22 mouse cellular contexts compared by ENCODE assay signal in the genomic region with DNA sequence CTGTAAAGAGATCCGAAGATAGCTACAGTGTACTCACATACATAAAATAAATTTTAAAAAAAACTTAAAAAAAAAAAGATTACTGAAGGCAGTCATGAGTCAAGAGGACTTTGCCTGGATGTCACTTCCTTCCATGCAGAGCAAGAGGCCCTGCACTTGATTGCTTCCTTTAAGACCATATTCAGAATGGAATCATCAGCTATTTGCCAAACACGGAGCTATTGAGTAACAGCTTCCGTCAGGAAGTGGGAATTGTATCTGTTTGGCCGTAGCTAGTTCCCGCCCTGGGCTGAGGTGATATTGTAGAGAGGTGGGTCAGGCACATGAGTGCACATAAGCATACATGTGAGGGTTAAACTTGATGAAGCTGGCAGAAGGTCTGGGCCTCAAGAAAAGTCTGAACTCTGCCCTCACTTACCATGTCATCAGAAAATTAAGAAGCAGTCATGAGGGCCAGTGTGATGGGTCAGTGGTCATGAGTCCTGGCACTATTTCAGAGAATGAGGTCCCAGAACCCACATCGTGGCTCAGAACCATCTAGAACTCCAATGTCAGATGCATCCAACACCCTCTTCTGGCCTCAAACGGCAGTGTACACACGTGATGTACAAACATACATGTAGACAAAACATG. TPM values are rescaled to one million over a fixed set of nuclear protein-coding genes. Genes with fewer than 3 reads are reported as not detected.
DNase-seq lines count a peak whose midpoint lies in the region; ATAC-seq and TF ChIP-seq lines count a peak whose summit lies in the region.
"Had no signal": no experiment of that assay in that cellular context is flagged by ENCODE, and none has a peak within 500 bp of the region (broad histone marks: within the 10 kb centered on the region; RNA-seq: fewer than 3 reads in every experiment).

No protein-coding gene starts in this region.

- no peak for TF ChIP-seq CTCF in heart, adult 2 months (IDR thresholded peaks at IDR 0.05)

- TF ChIP-seq POLR2A in heart, adult 2 months (IDR thresholded peaks at IDR 0.05; ENCODE audit: insufficient read depth, low read depth, low read length) = no peak

- no peak overlapping the region for H3K9ac ChIP-seq in heart, adult 2 months (ENCODE audit: low read depth, low read length)
- H3K9ac ChIP-seq: hindbrain, embryonic 15.5 days; limb, embryonic 13.5 days; liver, embryonic 14.5 days; midbrain, embryonic 13.5 days had no signal

- H3K27me3 ChIP-seq in heart, adult 2 months (ENCODE audit: control insufficient read depth, insufficient read depth, low read length) = no peaks in the 10 kb centered on the region
- H3K27me3 ChIP-seq: hindbrain, embryonic 15.5 days; limb, embryonic 13.5 days; midbrain, embryonic 13.5 days had no signal

- H3K4me3 ChIP-seq in heart, adult 2 months = no peak overlapping the region
- H3K4me3 ChIP-seq: forebrain, embryonic 10.5 days; heart, embryonic 10.5 days; hindbrain, embryonic 15.5 days; limb, embryonic 13.5 days; midbrain, embryonic 13.5 days had no signal

- H3K4me1 ChIP-seq in heart, adult 2 months (ENCODE audit: control insufficient read depth, insufficient read depth, low read length) = no peaks in the 10 kb centered on the region
- H3K4me1 ChIP-seq: heart, embryonic 10.5 days; hindbrain, embryonic 15.5 days; limb, embryonic 13.5 days; midbrain, embryonic 13.5 days had no signal

- 65% methylated on average over 8 of the region's 8 CpGs for WGBS in heart, adult 2 months

- TF ChIP-seq EP300 in heart, adult 2 months (IDR thresholded peaks at IDR 0.05; ENCODE audit: insufficient read depth, low read depth, low read length) = no peak

- intact Hi-C loops in heart, adult 2 months (cut with DNase I) = no loop called here

- H3K36me3 ChIP-seq in heart, adult 2 months (ENCODE audit: control insufficient read depth, insufficient read depth, low read length) = no peaks in the 10 kb centered on the region
- H3K36me3 ChIP-seq: forebrain, embryonic 10.5 days; heart, embryonic 10.5 days; hindbrain, embryonic 15.5 days; limb, embryonic 13.5 days; midbrain, embryonic 13.5 days had no signal

- no peaks in the 10 kb centered on the region for H3K79me2 ChIP-seq in heart, adult 2 months (replicated peaks; ENCODE audit: control insufficient read depth, insufficient read depth, low read length)

- no peak overlapping the region for H3K27ac ChIP-seq in heart, adult 2 months
- H3K27ac ChIP-seq: forebrain, embryonic 10.5 days; heart, embryonic 10.5 days; hindbrain, embryonic 15.5 days; limb, embryonic 13.5 days; liver, embryonic 14.5 days; midbrain, embryonic 13.5 days had no signal

- no peak for ATAC-seq in CD4-positive, CD25-positive, alpha-beta regulatory T cell, adult 4 months
- ATAC-seq: midbrain, embryonic 13.5 days had no signal

- DNase-seq in heart, adult 11 months = peak; percentile 74
- DNase-seq in heart, adult 2 months = no peak
- DNase-seq in 416B (ENCODE audit: low read depth) = peak; percentile 90
- DNase-seq in kidney, adult 8-10 months = peak; percentile 66 to 72
- peak; percentile 58 to 74 for DNase-seq in kidney, postnatal 36 days
- DNase-seq in right cerebral cortex, postnatal 25 days = no peak
- no peak for DNase-seq in cerebellum, adult 9-10 months
- DNase-seq: adrenal gland, postnatal 36 days; cerebellum, adult 11 months; cerebellum, postnatal 10 days; gastrocnemius, postnatal 36 days; heart, postnatal 4 days; spleen, adult 18-20 months; thymus, postnatal 25 days had no signal

RNA-seq across cellular contexts. Expression of a gene that starts 16.6 kb away (rescaled TPM):
- 1 to 10 TPM in 1 of 2 experiments, under 1 TPM in 1; 0.44 to 1.5 TPM for total RNA-seq in heart, adult 2 months (2021)
- 1.7 and 2.0 TPM in 2 replicates for polyA plus RNA-seq in heart, adult 2 months (2012; rRNA removed)
- under 1 TPM in 1 of 2 experiments, not detected in 1; 0.51 TPM for polyA plus RNA-seq in CD4-positive, CD25-positive, alpha-beta regulatory T cell, adult 4 months (2017; shearing (Covaris generic))

RNA-seq across cellular contexts. Expression of a gene that starts 16.8 kb away (rescaled TPM):
- total RNA-seq in heart, adult 2 months (2021) = 10 to 100 TPM; 14.3 to 17.9 TPM
- polyA plus RNA-seq in heart, adult 2 months (2012; rRNA removed) = 12.4 and 18.3 TPM in 2 replicates
- 1 to 10 TPM; 5.0 to 6.2 TPM for polyA plus RNA-seq in CD4-positive, CD25-positive, alpha-beta regulatory T cell, adult 4 months (2017; shearing (Covaris generic))

RNA-seq across cellular contexts. Expression of a gene that starts 26.6 kb away (rescaled TPM):
- total RNA-seq in heart, adult 2 months (2021) = 10 to 100 TPM; 15.5 to 16.8 TPM
- 39.8 and 69.6 TPM in 2 replicates for polyA plus RNA-seq in heart, adult 2 months (2012; rRNA removed)
- polyA plus RNA-seq in CD4-positive, CD25-positive, alpha-beta regulatory T cell, adult 4 months (2017; shearing (Covaris generic)) = under 1 TPM; 0.33 to 0.67 TPM
- total RNA-seq: monocyte, adult 5-6 weeks had no signal

RNA-seq across cellular contexts. Expression of a gene that starts 29.4 kb away (rescaled TPM):
- under 1 TPM; 0.26 to 0.55 TPM for total RNA-seq in heart, adult 2 months (2021)
- 0.33 and 0.85 TPM in 2 replicates for polyA plus RNA-seq in heart, adult 2 months (2012; rRNA removed)
- 1 to 10 TPM in 1 of 2 experiments, under 1 TPM in 1; 0.78 to 1.7 TPM for polyA plus RNA-seq in CD4-positive, CD25-positive, alpha-beta regulatory T cell, adult 4 months (2017; shearing (Covaris generic))
- total RNA-seq: monocyte, adult 5-6 weeks had no signal

RNA-seq across cellular contexts. Expression of a gene that starts 37.7 kb away (rescaled TPM):
- 1,000 to 10,000 TPM; 1,016 to 1,153 TPM for total RNA-seq in heart, adult 2 months (2021)
- polyA plus RNA-seq in heart, adult 2 months (2012; rRNA removed) = 778 and 988 TPM in 2 replicates
- polyA plus RNA-seq in CD4-positive, CD25-positive, alpha-beta regulatory T cell, adult 4 months (2017; shearing (Covaris generic)) = 100 to 1,000 TPM; 270 to 346 TPM

Comparison
In these comparisons a context has a peak if more than half of its experiments do, and no peak if none do; other contexts are left out.
1. DNase-seq: peak in heart, adult 11 months (single experiment), 416B (single experiment), kidney, adult 8-10 months (2 of 2) and kidney, postnatal 36 days (2 of 2); none in heart, adult 2 months (0 of 2), right cerebral cortex, postnatal 25 days (single experiment) and cerebellum, adult 9-10 months (single experiment).
2. RNA of a gene that starts 26.6 kb away (polyA plus RNA-seq): 39.8 to 69.6 TPM in heart, adult 2 months; 0.33 to 0.67 TPM in CD4-positive, CD25-positive, alpha-beta regulatory T cell, adult 4 months; every median in the first group is over 10 times any median in the second.